Mouse (Mus musculus): ENCODE measurements around the gene Ptpro.

DNA sequence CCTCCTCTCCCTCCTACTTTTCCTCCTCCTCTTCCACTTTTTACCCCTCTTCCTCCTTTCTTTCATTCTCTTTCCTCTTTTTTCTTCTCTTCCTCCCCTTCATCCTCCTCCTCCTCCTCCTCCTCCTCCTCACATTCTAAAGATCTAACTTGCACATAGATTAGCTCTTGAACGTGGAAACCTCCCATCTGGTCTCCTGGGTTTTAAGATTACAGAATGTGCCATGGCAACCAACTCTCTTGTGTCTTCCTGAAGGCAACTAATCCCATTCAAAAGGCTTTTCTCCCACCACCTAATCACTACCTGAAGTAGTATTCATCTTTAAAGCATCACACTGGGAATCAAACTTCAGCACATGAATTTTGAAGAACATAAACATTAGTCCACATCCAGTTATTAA is 67.5 kb downstream of the Ptpro start:
- TF ChIP-seq CTCF (IDR thresholded peaks at IDR 0.05; ENCODE audit: borderline replicate concordance, insufficient read depth, low read length) (no peak), POLR2A (IDR thresholded peaks at IDR 0.05; ENCODE audit: low read depth, low read length) (no peak)

Data from embryonic fibroblast, embryonic 13.5 days (primary cell).